Mouse (Mus musculus) heart, postnatal 14 days (tissue): Measurements from ENCODE around the gene Fer1l4. TPM values are rescaled to one million over a fixed set of nuclear protein-coding genes. Genes with fewer than 3 reads are reported as not detected.

Experiments used
- DNase-seq, 2 experiments: peaks; one replicate each; pipeline ENCODE4 v3.0.0; 2021 to 2022
- intact Hi-C: fragments of 180-260 bp; cut with DNase I; formaldehyde crosslinking; loops from one replicate; pipeline ENCODE4 v1.15.1; 2025
- long read RNA-seq, 2 experiments: library from polyadenylated mRNA; stranded (forward); transcript quantifications; one replicate each; pipeline ENCODE4 v2.0.0; 2021
- total RNA-seq, 2 experiments: library from RNA; stranded (reverse); gene quantifications; 2 replicates each; pipeline ENCODE4 v1.2.3; 2021

The Fer1l4 gene
- not detected for total RNA-seq
- long read RNA-seq, experiment 1 = 0 reads
- long read RNA-seq, experiment 2 = 0 reads

- no peak for DNase-seq
- intact Hi-C loops = no loop called here
Measured at GRCm38 (mm10) chr2:156052816-156053215, at the start of gene Fer1l4. Fer1l4 (minus strand) TSS chr2:156052947.

GRCm38 (mm10) chr2:156091926-156092325 is 39.2 kb upstream of the Fer1l4 start:
- no peak for DNase-seq
- intact Hi-C loops = no loop called here

- intact Hi-C loops = no loop called here
- no peak for DNase-seq
Measured at GRCm38 (mm10) chr2:156089799-156090198, 37.1 kb upstream of the Fer1l4 start.

- DNase-seq = no peak
- intact Hi-C loops = no loop called here
Measured at GRCm38 (mm10) chr2:156087391-156088110, 34.8 kb upstream of the Fer1l4 start.

- intact Hi-C loops = no loop called here
- DNase-seq = no peak
Measured at GRCm38 (mm10) chr2:156084541-156084940, 31.8 kb upstream of the Fer1l4 start.

- DNase-seq = no peak
- intact Hi-C loops = no loop called here
Measured at GRCm38 (mm10) chr2:156080391-156080790, 27.6 kb upstream of the Fer1l4 start.

- intact Hi-C loops = no loop called here
Measured at GRCm38 (mm10) chr2:156079674-156080073, 26.9 kb upstream of the Fer1l4 start.

GRCm38 (mm10) chr2:156079183-156079560 is 26.4 kb upstream of the Fer1l4 start:
- intact Hi-C loops = no loop called here

More at GRCm38 (mm10) chr2:156079674-156080073, 26.9 kb upstream of the Fer1l4 start:
- DNase-seq = no peak

GRCm38 (mm10) chr2:156078421-156079182 is 25.9 kb upstream of the Fer1l4 start:
- intact Hi-C loops = no loop called here
- no peak for DNase-seq

More at GRCm38 (mm10) chr2:156079183-156079560, 26.4 kb upstream of the Fer1l4 start:
- no peak for DNase-seq

GRCm38 (mm10) chr2:156077461-156077860 is 24.7 kb upstream of the Fer1l4 start:
- no peak for DNase-seq
- intact Hi-C loops = no loop called here

GRCm38 (mm10) chr2:156073725-156074124 is 21.0 kb upstream of the Fer1l4 start:
- intact Hi-C loops = no loop called here
- peak; percentile 48 to 53 for DNase-seq

GRCm38 (mm10) chr2:156071236-156071635 is 18.5 kb upstream of the Fer1l4 start:
- intact Hi-C loops = no loop called here
- no peak for DNase-seq

- intact Hi-C loops = no loop called here
- no peak for DNase-seq
Measured at GRCm38 (mm10) chr2:156067916-156068315, 15.2 kb upstream of the Fer1l4 start.

- intact Hi-C loops = no loop called here
- no peak for DNase-seq
Measured at GRCm38 (mm10) chr2:156066126-156066525, 13.4 kb upstream of the Fer1l4 start.

GRCm38 (mm10) chr2:156065099-156066041 is 12.6 kb upstream of the Fer1l4 start, which contains the start of gene Spag4:
Spag4 (plus strand) TSS chr2:156065175.
- intact Hi-C loops = no loop called here
- peak; percentile 76 to 78 for DNase-seq

GRCm38 (mm10) chr2:156047929-156048328 is 4.8 kb downstream of the Fer1l4 start:
- intact Hi-C loops = no loop called here
- DNase-seq = no peak

GRCm38 (mm10) chr2:156042903-156043302 is 9.8 kb downstream of the Fer1l4 start:
- no peak for DNase-seq
- intact Hi-C loops = no loop called here

GRCm38 (mm10) chr2:156039390-156039789 is 13.4 kb downstream of the Fer1l4 start:
- no peak for DNase-seq
- intact Hi-C loops = no loop called here

- intact Hi-C loops = no loop called here
- DNase-seq = no peak
Measured at GRCm38 (mm10) chr2:156025482-156025881, 27.3 kb downstream of the Fer1l4 start.

GRCm38 (mm10) chr2:156021765-156022164 is 31.0 kb downstream of the Fer1l4 start:
- DNase-seq = no peak
- intact Hi-C loops = no loop called here

GRCm38 (mm10) chr2:156021219-156021618 is 31.5 kb downstream of the Fer1l4 start:
- DNase-seq = no peak
- intact Hi-C loops = no loop called here
